Mouse (Mus musculus): ENCODE measurements around the gene Omp. TPM values are rescaled to one million over a fixed set of nuclear protein-coding genes. Genes with fewer than 3 reads are reported as not detected.

Gene Omp
- total and polyA plus RNA-seq, 3 experiments: 0.06 to 0.14 TPM; not detected in 1

GRCm38 (mm10) chr7:98163700-98164099, 18.4 kb upstream of the Omp start:
- Histone ChIP-seq H3K79me2 (replicated peaks; ENCODE audit: control insufficient read depth, insufficient read depth, low read length) (no peaks in the 10 kb centered on the region), H3K4me1 (ENCODE audit: control insufficient read depth, insufficient read depth, low read length) (peaks cover 6% of the 10 kb centered on the region), H3K9ac (ENCODE audit: low read depth, low read length) (no peak overlapping the region), H3K27ac (no peak overlapping the region), H3K4me3 (no peak overlapping the region), H3K27me3 (ENCODE audit: control insufficient read depth, insufficient read depth, low read length) (no peaks in the 10 kb centered on the region), H3K36me3 (ENCODE audit: control insufficient read depth, insufficient read depth, low read length) (no peaks in the 10 kb centered on the region)
- intact Hi-C loops (cut with DNase I): no loop called here
- no peak for TF ChIP-seq EP300 (IDR thresholded peaks at IDR 0.05; ENCODE audit: insufficient read depth, low read depth, low read length)
- TF ChIP-seq CTCF (IDR thresholded peaks at IDR 0.05): no peak
- TF ChIP-seq POLR2A (IDR thresholded peaks at IDR 0.05; ENCODE audit: insufficient read depth, low read depth, low read length): no peak
- 53% methylated on average over 3 of the region's 3 CpGs for WGBS
- no peak for DNase-seq

- H3K4me3 ChIP-seq: no peak overlapping the region
- no peak overlapping the region for H3K27ac ChIP-seq
- intact Hi-C loops (cut with DNase I): no loop called here
- peaks cover 6% of the 10 kb centered on the region for H3K4me1 ChIP-seq (ENCODE audit: control insufficient read depth, insufficient read depth, low read length)
- WGBS: 70% methylated on average over 6 of the region's 6 CpGs
- no peaks in the 10 kb centered on the region for H3K36me3 ChIP-seq (ENCODE audit: control insufficient read depth, insufficient read depth, low read length)
- DNase-seq: no peak
- no peak overlapping the region for H3K9ac ChIP-seq (ENCODE audit: low read depth, low read length)
- no peaks in the 10 kb centered on the region for H3K79me2 ChIP-seq (replicated peaks; ENCODE audit: control insufficient read depth, insufficient read depth, low read length)
- TF ChIP-seq POLR2A (IDR thresholded peaks at IDR 0.05; ENCODE audit: insufficient read depth, low read depth, low read length) (no peak), CTCF (IDR thresholded peaks at IDR 0.05) (no peak), EP300 (IDR thresholded peaks at IDR 0.05; ENCODE audit: insufficient read depth, low read depth, low read length) (no peak)
- no peaks in the 10 kb centered on the region for H3K27me3 ChIP-seq (ENCODE audit: control insufficient read depth, insufficient read depth, low read length)
These were observed 16.9 kb upstream of the Omp start for GRCm38 (mm10) chr7:98162239-98162638.

- Histone ChIP-seq H3K36me3 (ENCODE audit: control insufficient read depth, insufficient read depth, low read length) (no peaks in the 10 kb centered on the region), H3K27me3 (ENCODE audit: control insufficient read depth, insufficient read depth, low read length) (no peaks in the 10 kb centered on the region), H3K4me1 (ENCODE audit: control insufficient read depth, insufficient read depth, low read length) (peaks cover 10% of the 10 kb centered on the region), H3K9ac (ENCODE audit: low read depth, low read length) (no peak overlapping the region), H3K79me2 (replicated peaks; ENCODE audit: control insufficient read depth, insufficient read depth, low read length) (no peaks in the 10 kb centered on the region), H3K27ac (no peak overlapping the region), H3K4me3 (no peak overlapping the region)
- no peak for TF ChIP-seq EP300 (IDR thresholded peaks at IDR 0.05; ENCODE audit: insufficient read depth, low read depth, low read length)
- no peak for TF ChIP-seq CTCF (IDR thresholded peaks at IDR 0.05)
- no peak for TF ChIP-seq POLR2A (IDR thresholded peaks at IDR 0.05; ENCODE audit: insufficient read depth, low read depth, low read length)
- DNase-seq: no peak
- 34% methylated on average over 8 of the region's 8 CpGs for WGBS
- intact Hi-C loops (cut with DNase I): no loop called here
These were observed 14.9 kb upstream of the Omp start for GRCm38 (mm10) chr7:98160041-98160740.

- H3K4me3 ChIP-seq: no peak overlapping the region
- peaks cover 10% of the 10 kb centered on the region for H3K4me1 ChIP-seq (ENCODE audit: control insufficient read depth, insufficient read depth, low read length)
- H3K27me3 ChIP-seq (ENCODE audit: control insufficient read depth, insufficient read depth, low read length): no peaks in the 10 kb centered on the region
- no peak for DNase-seq
- intact Hi-C loops (cut with DNase I): loop anchor here (10.0 kb wide), 1 partner anchor 276 kb away; no protein-coding TSS in a partner anchor
- no peak overlapping the region for H3K27ac ChIP-seq
- no peaks in the 10 kb centered on the region for H3K36me3 ChIP-seq (ENCODE audit: control insufficient read depth, insufficient read depth, low read length)
- 78% methylated on average over 7 of the region's 8 CpGs for WGBS
- no peaks in the 10 kb centered on the region for H3K79me2 ChIP-seq (replicated peaks; ENCODE audit: control insufficient read depth, insufficient read depth, low read length)
- no peak for TF ChIP-seq POLR2A (IDR thresholded peaks at IDR 0.05; ENCODE audit: insufficient read depth, low read depth, low read length)
- TF ChIP-seq EP300 (IDR thresholded peaks at IDR 0.05; ENCODE audit: insufficient read depth, low read depth, low read length): no peak
- TF ChIP-seq CTCF (IDR thresholded peaks at IDR 0.05): no peak
- no peak overlapping the region for H3K9ac ChIP-seq (ENCODE audit: low read depth, low read length)
These were observed 13.2 kb upstream of the Omp start for GRCm38 (mm10) chr7:98158481-98158880.

GRCm38 (mm10) chr7:98157636-98158332, 12.5 kb upstream of the Omp start:
- Histone ChIP-seq H3K4me1 (ENCODE audit: control insufficient read depth, insufficient read depth, low read length) (peaks cover 12% of the 10 kb centered on the region), H3K9ac (ENCODE audit: low read depth, low read length) (no peak overlapping the region), H3K27me3 (ENCODE audit: control insufficient read depth, insufficient read depth, low read length) (no peaks in the 10 kb centered on the region), H3K79me2 (replicated peaks; ENCODE audit: control insufficient read depth, insufficient read depth, low read length) (no peaks in the 10 kb centered on the region), H3K27ac (no peak overlapping the region), H3K36me3 (ENCODE audit: control insufficient read depth, insufficient read depth, low read length) (no peaks in the 10 kb centered on the region), H3K4me3 (no peak overlapping the region)
- intact Hi-C loops (cut with DNase I): loop anchor here (10.0 kb wide), 1 partner anchor 277 kb away; no protein-coding TSS in a partner anchor
- no peak for TF ChIP-seq CTCF (IDR thresholded peaks at IDR 0.05)
- TF ChIP-seq EP300 (IDR thresholded peaks at IDR 0.05; ENCODE audit: insufficient read depth, low read depth, low read length): no peak
- TF ChIP-seq POLR2A (IDR thresholded peaks at IDR 0.05; ENCODE audit: insufficient read depth, low read depth, low read length): no peak
- 65% methylated on average over 5 of the region's 5 CpGs for WGBS
- DNase-seq: no peak

GRCm38 (mm10) chr7:98156280-98156665, 11.0 kb upstream of the Omp start:
- no peak for DNase-seq
- 27% methylated on average over 3 of the region's 3 CpGs for WGBS
- Histone ChIP-seq H3K27me3 (ENCODE audit: control insufficient read depth, insufficient read depth, low read length) (no peaks in the 10 kb centered on the region), H3K27ac (no peak overlapping the region), H3K79me2 (replicated peaks; ENCODE audit: control insufficient read depth, insufficient read depth, low read length) (no peaks in the 10 kb centered on the region), H3K36me3 (ENCODE audit: control insufficient read depth, insufficient read depth, low read length) (no peaks in the 10 kb centered on the region), H3K4me3 (no peak overlapping the region), H3K4me1 (ENCODE audit: control insufficient read depth, insufficient read depth, low read length) (peaks cover 12% of the 10 kb centered on the region), H3K9ac (ENCODE audit: low read depth, low read length) (no peak overlapping the region)
- TF ChIP-seq POLR2A (IDR thresholded peaks at IDR 0.05; ENCODE audit: insufficient read depth, low read depth, low read length) (no peak), CTCF (IDR thresholded peaks at IDR 0.05) (no peak), EP300 (IDR thresholded peaks at IDR 0.05; ENCODE audit: insufficient read depth, low read depth, low read length) (no peak)
- intact Hi-C loops (cut with DNase I): loop anchor here (10.0 kb wide), 1 partner anchor 279 kb away; no protein-coding TSS in a partner anchor

Measured in heart, adult 2 months (tissue).